Mouse (Mus musculus): ENCODE results near the gene Dctpp1.
"Not testable (repeated sequence)": the region's sequence is repeated elsewhere in the genome, so short reads cannot be mapped to it uniquely, and the experiment has no call there.

Gene Dctpp1

GRCm38 (mm10) chr7:127270256-127270655, 9.7 kb upstream of the Dctpp1 start:
- in situ Hi-C loops (cut with MseI, MboI), result no loop called here

- in situ Hi-C loops (cut with MseI, MboI), result no loop called here
Measured at GRCm38 (mm10) chr7:127263526-127263925, 3.0 kb upstream of the Dctpp1 start.

- in situ Hi-C loops (cut with MseI, MboI), result no loop called here
Measured at GRCm38 (mm10) chr7:127262218-127262961, 1.9 kb upstream of the Dctpp1 start.

GRCm38 (mm10) chr7:127259186-127259905, 1.2 kb downstream of the Dctpp1 start:
- in situ Hi-C loops (cut with MseI, MboI), result no loop called here

- in situ Hi-C loops (cut with MseI, MboI), result no loop called here
Measured at GRCm38 (mm10) chr7:127256518-127256917, 4.0 kb downstream of the Dctpp1 start.

- in situ Hi-C loops (cut with MseI, MboI), result no loop called here
Measured at GRCm38 (mm10) chr7:127255965-127256364, 4.5 kb downstream of the Dctpp1 start.

- in situ Hi-C loops (cut with MseI, MboI), result no loop called here
Measured at GRCm38 (mm10) chr7:127255008-127255407, 5.5 kb downstream of the Dctpp1 start.

- in situ Hi-C loops (cut with MseI, MboI), result no loop called here
Measured at GRCm38 (mm10) chr7:127253821-127254769, 6.4 kb downstream of the Dctpp1 start.

GRCm38 (mm10) chr7:127253341-127253740, 7.2 kb downstream of the Dctpp1 start:
- in situ Hi-C loops (cut with MseI, MboI), result no loop called here

GRCm38 (mm10) chr7:127252414-127252813, 8.1 kb downstream of the Dctpp1 start:
- in situ Hi-C loops (cut with MseI, MboI), result no loop called here

- in situ Hi-C loops (cut with MseI, MboI), result not testable (repeated sequence)
Measured at GRCm38 (mm10) chr7:127250511-127250910, 10.0 kb downstream of the Dctpp1 start.

GRCm38 (mm10) chr7:127244658-127245510, 15.6 kb downstream of the Dctpp1 start:
- in situ Hi-C loops (cut with MseI, MboI), result no loop called here

GRCm38 (mm10) chr7:127243870-127244657, 16.4 kb downstream of the Dctpp1 start, which contains the start of gene Zfp771:
TSS of gene Zfp771 (plus strand) at chr7:127244274.
- in situ Hi-C loops (cut with MseI, MboI), result no loop called here

GRCm38 (mm10) chr7:127243361-127243867, 17.1 kb downstream of the Dctpp1 start:
- in situ Hi-C loops (cut with MseI, MboI), result no loop called here

- in situ Hi-C loops (cut with MseI, MboI), result no loop called here
Measured at GRCm38 (mm10) chr7:127234777-127235176, 25.7 kb downstream of the Dctpp1 start.

- in situ Hi-C loops (cut with MseI, MboI), result no loop called here
Measured at GRCm38 (mm10) chr7:127233765-127234164, 26.7 kb downstream of the Dctpp1 start.

- in situ Hi-C loops (cut with MseI, MboI), result no loop called here
Measured at GRCm38 (mm10) chr7:127233368-127233749, 27.1 kb downstream of the Dctpp1 start.

GRCm38 (mm10) chr7:127232622-127233367, 27.7 kb downstream of the Dctpp1 start, which contains the start of the genes Zfp553 and Sept1:
TSS of gene Zfp553 (plus strand) at chr7:127233061.
TSS of gene Sept1 (minus strand) at chr7:127233130.
- in situ Hi-C loops (cut with MseI, MboI), result no loop called here

All from mouse trophoblast stem cell (cell line).